Mouse (Mus musculus) intestine, embryonic 16.5 days (tissue): ENCODE results near the gene Lin9. TPM values are rescaled to one million over a fixed set of nuclear protein-coding genes. Genes with fewer than 3 reads are reported as not detected.
A peak's percentile ranks its signal among the peaks of the same experiment; 100 is the strongest.

Experiments
- ATAC-seq: fragments of 200-750 bp; cut with Nextera tagmentation; 2 replicates; pipeline ENCODE4 v1.8.0; 2017; ENCODE audit warnings: moderate TSS enrichment, moderate library complexity
- H3K27ac ChIP-seq: fragments of 300-500 bp; sonication (generic); 2 replicates; pipeline ENCODE4 v1.5.1; 2014; ENCODE audit warnings: mild to moderate bottlenecking, low read length
- H3K27me3 ChIP-seq: fragments of 300-500 bp; sonication (generic); replicated peaks from 2 replicates; pipeline ENCODE4 v1.6.1; 2014; ENCODE audit warnings: low read length, control low read depth, mixed read lengths; ENCODE audit not compliant: control insufficient read depth, insufficient read depth
- H3K36me3 ChIP-seq: fragments of 300-500 bp; sonication (generic); 2 replicates; pipeline ENCODE4 v1.6.1; 2014; ENCODE audit warnings: low read length, control low read depth; ENCODE audit not compliant: control insufficient read depth, insufficient read depth
- H3K4me1 ChIP-seq: fragments of 300-500 bp; sonication (generic); 2 replicates; pipeline ENCODE4 v1.6.1; 2014; ENCODE audit warnings: low read length, control low read depth, mixed read lengths; ENCODE audit not compliant: control insufficient read depth, insufficient read depth
- H3K4me2 ChIP-seq: fragments of 300-500 bp; sonication (generic); 2 replicates; pipeline ENCODE4 v1.6.1; 2014; ENCODE audit warnings: low read depth, low read length, control low read depth
- H3K4me3 ChIP-seq: fragments of 300-500 bp; sonication (generic); 2 replicates; pipeline ENCODE4 v1.5.1; 2014; ENCODE audit warnings: mild to moderate bottlenecking, low read length
- H3K9ac ChIP-seq: fragments of 300-500 bp; sonication (generic); 2 replicates; pipeline ENCODE4 v1.6.1; 2014; ENCODE audit warnings: low read depth, low read length
- H3K9me3 ChIP-seq: fragments of 300-500 bp; sonication (generic); 2 replicates; pipeline ENCODE4 v1.6.1; 2016; ENCODE audit warnings: low read length, control low read depth; ENCODE audit not compliant: control insufficient read depth
- WGBS: fragments of 180-500 bp; shearing (Covaris S2); extraction: QIAGEN DNeasy Blood & Tissue Kit; methylation state at CpG from one replicate; pipeline ENCODE4 v1.1.7; 2014; 5-methylcytosine and 5-hydroxymethylcytosine counted together
- polyA plus RNA-seq: library from polyadenylated mRNA; unstranded; fragments of >200 nt; fragmentation: Nextera tagmentation; extraction: Ambion mirVana; gene quantifications from 2 replicates; pipeline ENCODE4 v1.2.1, GENCODE M21; 2015

The Lin9 gene
- polyA plus RNA-seq, 1 experiment from 2014 or later, result 13.1 TPM

- Histone ChIP-seq H3K27me3 (peaks cover 24% of the 10 kb centered on the region), H3K9ac (peak within 1 kb of the TSS; percentile 50), H3K4me3 (peak within 1 kb of the TSS; percentile 55), H3K27ac (no peak within 1 kb of the TSS), H3K36me3 (no peaks in the 10 kb centered on the region), H3K4me1 (peaks cover 8% of the 10 kb centered on the region; the same call in 1 of the 2 replicates), H3K4me2 (peak within 1 kb of the TSS; percentile 92), H3K9me3 (no peaks in the 10 kb centered on the region)
- WGBS, result 1% methylated on average over 77 of the region's 79 CpGs
- ATAC-seq, result peak; percentile 44; the same call in 1 of the 2 replicates
Measured at GRCm38 (mm10) chr1:180696626-180697352, 55.8 kb downstream of the Lin9 start, which contains the start of gene Mixl1. Gene Mixl1 (minus strand): TSS chr1:180697034.

GRCm38 (mm10) chr1:180698063-180698462, 57.1 kb downstream of the Lin9 start:
- Histone ChIP-seq H3K4me3 (no peak overlapping the region), H3K4me1 (peaks cover 8% of the 10 kb centered on the region; the same call in 1 of the 2 replicates), H3K27me3 (peaks cover 24% of the 10 kb centered on the region), H3K9me3 (no peaks in the 10 kb centered on the region), H3K27ac (no peak overlapping the region), H3K36me3 (no peaks in the 10 kb centered on the region), H3K4me2 (no peak overlapping the region), H3K9ac (no peak overlapping the region)
- ATAC-seq, result no peak
- WGBS, result 55% methylated on average over 5 of the region's 5 CpGs

GRCm38 (mm10) chr1:180703400-180703799, 62.5 kb downstream of the Lin9 start:
- Histone ChIP-seq H3K27ac (no peak overlapping the region), H3K4me2 (peak overlapping the region; percentile 2; the same call in 1 of the 2 replicates), H3K9me3 (no peaks in the 10 kb centered on the region), H3K36me3 (no peaks in the 10 kb centered on the region), H3K4me1 (peaks cover 8% of the 10 kb centered on the region; the same call in 1 of the 2 replicates), H3K4me3 (peak overlapping the region; percentile 2; the same call in 1 of the 2 replicates), H3K9ac (0 out of 2 replicates have a peak overlapping the region, but pooled peaks have one; percentile 4), H3K27me3 (peaks cover 2% of the 10 kb centered on the region; the same call in 1 of the 2 replicates)
- 43% methylated on average over 6 of the region's 6 CpGs for WGBS
- no peak for ATAC-seq

- no peak overlapping the region for H3K4me3 ChIP-seq
- WGBS, result 41% methylated on average over 3 of the region's 3 CpGs
- H3K9ac ChIP-seq, result no peak overlapping the region
- ATAC-seq, result peak; percentile 43; the same call in 1 of the 2 replicates
- H3K4me1 ChIP-seq, result peaks cover 14% of the 10 kb centered on the region; the same call in 1 of the 2 replicates
- H3K27me3 ChIP-seq, result no peaks in the 10 kb centered on the region
- no peaks in the 10 kb centered on the region for H3K9me3 ChIP-seq
- H3K36me3 ChIP-seq, result no peaks in the 10 kb centered on the region
- no peak overlapping the region for H3K27ac ChIP-seq
- H3K4me2 ChIP-seq, result no peak overlapping the region
Measured at GRCm38 (mm10) chr1:180707368-180707767, 66.4 kb downstream of the Lin9 start.

GRCm38 (mm10) chr1:180707813-180708212, 66.9 kb downstream of the Lin9 start:
- H3K9me3 ChIP-seq, result no peaks in the 10 kb centered on the region
- H3K4me1 ChIP-seq, result peaks cover 14% of the 10 kb centered on the region; the same call in 1 of the 2 replicates
- no peaks in the 10 kb centered on the region for H3K36me3 ChIP-seq
- no peaks in the 10 kb centered on the region for H3K27me3 ChIP-seq
- H3K27ac ChIP-seq, result no peak overlapping the region
- ATAC-seq, result peak; percentile 81
- no peak overlapping the region for H3K4me2 ChIP-seq
- no peak overlapping the region for H3K9ac ChIP-seq
- WGBS, result 49% methylated on average over 3 of the region's 3 CpGs
- H3K4me3 ChIP-seq, result no peak overlapping the region

- ATAC-seq, result no peak
- H3K4me3 ChIP-seq, result no peak overlapping the region
- H3K9ac ChIP-seq, result no peak overlapping the region
- no peaks in the 10 kb centered on the region for H3K9me3 ChIP-seq
- no peak overlapping the region for H3K27ac ChIP-seq
- 66% methylated on average over 14 of the region's 14 CpGs for WGBS
- peaks cover 14% of the 10 kb centered on the region; the same call in 1 of the 2 replicates for H3K4me1 ChIP-seq
- no peaks in the 10 kb centered on the region for H3K27me3 ChIP-seq
- H3K36me3 ChIP-seq, result no peaks in the 10 kb centered on the region
- no peak overlapping the region for H3K4me2 ChIP-seq
Measured at GRCm38 (mm10) chr1:180708935-180709776, 68.2 kb downstream of the Lin9 start.

- Histone ChIP-seq H3K4me3 (no peak overlapping the region), H3K27me3 (no peaks in the 10 kb centered on the region), H3K9me3 (no peaks in the 10 kb centered on the region), H3K36me3 (no peaks in the 10 kb centered on the region), H3K4me2 (no peak overlapping the region), H3K4me1 (no peaks in the 10 kb centered on the region), H3K27ac (no peak overlapping the region), H3K9ac (no peak overlapping the region)
- 81% methylated on average over 5 of the region's 5 CpGs for WGBS
- no peak for ATAC-seq
Measured at GRCm38 (mm10) chr1:180718756-180719155, 77.8 kb downstream of the Lin9 start.

- WGBS, result 83% methylated on average over 6 of the region's 6 CpGs
- Histone ChIP-seq H3K36me3 (no peaks in the 10 kb centered on the region), H3K4me3 (no peak overlapping the region), H3K4me1 (no peaks in the 10 kb centered on the region), H3K9me3 (no peaks in the 10 kb centered on the region), H3K4me2 (no peak overlapping the region), H3K27ac (no peak overlapping the region), H3K27me3 (no peaks in the 10 kb centered on the region), H3K9ac (no peak overlapping the region)
- ATAC-seq, result no peak
Measured at GRCm38 (mm10) chr1:180719483-180719882, 78.5 kb downstream of the Lin9 start.
